Mouse (Mus musculus) thymus, postnatal 10 days (tissue): ENCODE measurements around the gene Tdrd5.
A peak's percentile ranks its signal among the peaks of the same experiment; 100 is the strongest.
"Not testable (repeated sequence)": the region's sequence is repeated elsewhere in the genome, so short reads cannot be mapped to it uniquely, and the experiment has no call there.

ENCODE experiments used
- DNase-seq, 2 experiments: peaks; one replicate each; pipeline ENCODE4 v3.0.0; 2021; ENCODE audit warnings: low spot score in 2 of 2

Gene Tdrd5

GRCm38 (mm10) chr1:156302911-156303749, at the start of gene Tdrd5:
Gene Tdrd5, minus strand, starts transcription at chr1:156303664.
- DNase-seq: peak; percentile 52 to 56

DNA sequence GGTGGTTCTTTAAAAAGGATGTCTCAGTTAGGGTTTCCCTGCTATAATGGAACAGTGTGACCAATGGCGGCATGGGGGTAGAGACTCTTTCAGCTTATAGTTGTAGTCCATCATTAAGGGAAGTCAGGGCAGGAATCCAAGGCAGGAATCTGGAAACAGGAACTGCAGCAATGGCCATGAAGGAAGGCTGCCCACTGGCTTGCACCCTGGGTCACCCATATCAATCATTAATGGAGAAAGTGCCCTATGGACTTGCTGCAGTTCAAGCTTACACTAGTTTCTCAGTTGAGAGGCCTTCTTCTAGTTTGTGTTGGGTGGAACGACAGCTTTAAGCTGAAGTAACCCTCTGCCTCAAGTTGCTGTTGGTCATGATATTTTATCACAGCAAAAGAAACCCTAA, 49.0 kb upstream of the Tdrd5 start:
- DNase-seq: no peak

- peak; percentile 29 to 31 for DNase-seq
Observed at GRCm38 (mm10) chr1:156350441-156350840, 47.0 kb upstream of the Tdrd5 start.

- DNase-seq: no peak
Observed at GRCm38 (mm10) chr1:156349031-156349430, 45.6 kb upstream of the Tdrd5 start.

DNA sequence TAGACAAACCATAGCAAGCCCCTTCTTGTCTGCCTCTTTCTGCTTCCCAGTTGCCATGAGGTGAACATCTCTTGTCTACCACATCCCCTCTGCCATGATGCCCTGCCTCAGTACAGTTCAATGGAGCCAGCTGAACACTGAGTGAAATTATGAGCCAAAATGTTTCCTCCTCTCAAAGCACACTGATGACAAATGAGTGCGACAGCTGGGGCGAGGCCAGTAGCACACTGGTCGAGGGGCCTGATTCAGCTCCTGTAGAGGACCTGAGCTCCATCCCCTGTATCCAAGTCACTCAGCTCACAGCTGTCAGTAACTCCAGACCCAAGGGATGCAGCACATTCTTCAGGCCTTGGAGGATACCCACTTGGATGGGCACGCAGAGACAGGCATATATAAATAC, 42.2 kb upstream of the Tdrd5 start:
- DNase-seq: no peak

DNA sequence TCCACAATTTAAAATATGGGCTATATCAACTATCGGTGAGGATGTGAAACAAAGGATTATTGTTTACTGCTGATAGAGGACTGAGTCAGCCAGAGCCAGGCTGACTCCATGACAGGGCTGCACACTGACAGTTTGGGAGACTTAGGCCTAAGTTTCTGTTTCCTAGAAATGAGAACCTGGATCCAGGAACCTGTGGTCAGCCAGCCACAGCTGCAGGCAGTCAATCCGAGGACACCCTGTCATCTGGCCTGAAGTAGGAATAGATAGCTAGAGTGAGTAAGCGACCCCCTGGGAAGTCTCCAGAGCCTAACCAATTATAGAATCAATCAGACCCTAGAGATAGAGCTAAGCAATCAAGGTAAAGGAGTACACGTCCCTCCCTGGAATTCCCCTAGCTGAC, 41.0 kb upstream of the Tdrd5 start:
- no peak for DNase-seq

- no peak for DNase-seq
Observed at GRCm38 (mm10) chr1:156340847-156341246, 37.4 kb upstream of the Tdrd5 start.

DNA sequence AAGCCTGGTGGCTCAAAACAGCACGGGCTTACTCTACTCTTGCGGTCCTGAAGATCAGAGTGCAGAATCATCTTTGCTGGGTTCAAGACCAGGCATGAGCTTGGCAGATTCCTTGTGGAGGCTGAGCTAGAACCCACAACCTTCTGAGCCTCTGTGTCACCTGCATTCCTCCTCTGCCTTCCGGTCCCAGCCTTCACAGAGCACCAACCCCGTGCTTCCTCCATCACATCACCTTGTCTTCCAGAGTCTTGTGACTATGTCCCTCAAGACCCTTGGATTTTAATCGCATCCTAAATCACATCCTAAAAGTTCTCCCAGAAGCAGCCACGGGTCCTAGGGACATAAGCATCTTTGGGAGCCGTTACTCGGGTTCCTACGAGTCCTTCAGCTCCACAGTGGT, 19.7 kb upstream of the Tdrd5 start:
- no peak for DNase-seq

GRCm38 (mm10) chr1:156310630-156311029, 7.2 kb upstream of the Tdrd5 start, which contains the start of gene Nphs2:
Gene Nphs2, plus strand, starts transcription at chr1:156310727.
- DNase-seq: peak in 1 of 2 experiments; percentile 23

DNA sequence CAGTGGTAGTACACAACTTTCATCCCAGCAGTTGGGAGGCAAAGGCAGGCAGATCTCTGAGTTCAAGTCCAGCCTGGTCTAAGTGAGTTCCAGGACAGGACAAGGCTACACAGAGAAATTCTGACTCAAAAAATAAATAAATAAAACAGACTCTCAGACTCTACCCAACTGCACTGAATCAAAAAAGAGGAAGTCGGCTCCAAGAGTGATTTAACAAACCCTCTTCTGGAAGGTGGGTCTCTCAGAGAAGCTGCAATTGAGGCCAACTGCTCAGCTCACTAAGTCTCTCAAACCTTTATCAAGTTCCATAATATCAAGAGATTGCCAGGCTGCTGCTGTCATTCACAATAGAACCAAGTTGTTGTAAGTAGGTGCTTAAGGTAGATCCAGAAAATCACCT, 5.1 kb upstream of the Tdrd5 start:
- no peak for DNase-seq

GRCm38 (mm10) chr1:156290016-156290415, 13.4 kb downstream of the Tdrd5 start:
- no peak for DNase-seq

- not testable (repeated sequence) for DNase-seq
Observed at GRCm38 (mm10) chr1:156289222-156289587, 14.3 kb downstream of the Tdrd5 start.

GRCm38 (mm10) chr1:156288556-156289221, 14.8 kb downstream of the Tdrd5 start:
- DNase-seq: no peak

DNA sequence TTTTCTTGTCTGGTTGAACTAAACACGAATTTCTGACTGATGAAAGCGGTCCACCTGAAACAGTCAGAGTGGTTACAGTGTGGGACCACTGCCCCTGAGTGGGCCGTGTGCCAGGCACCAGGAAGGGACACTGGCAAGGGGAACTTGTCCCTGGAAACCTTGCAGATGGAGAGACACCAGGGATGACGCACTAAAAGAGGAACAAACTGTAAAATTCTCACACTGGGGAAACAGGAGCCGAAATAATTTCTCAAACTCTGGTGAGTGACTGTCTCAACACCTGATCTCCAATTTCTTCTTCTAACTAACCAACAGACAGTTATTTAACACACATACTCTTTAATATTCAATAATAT, 17.9 kb downstream of the Tdrd5 start:
- no peak for DNase-seq

- no peak for DNase-seq
Observed at GRCm38 (mm10) chr1:156284851-156285540, 18.5 kb downstream of the Tdrd5 start.

- DNase-seq: no peak
Observed at GRCm38 (mm10) chr1:156284207-156284606, 19.3 kb downstream of the Tdrd5 start.

- peak; percentile 43 to 51 for DNase-seq
Observed at GRCm38 (mm10) chr1:156280131-156280530, 23.3 kb downstream of the Tdrd5 start.

DNA sequence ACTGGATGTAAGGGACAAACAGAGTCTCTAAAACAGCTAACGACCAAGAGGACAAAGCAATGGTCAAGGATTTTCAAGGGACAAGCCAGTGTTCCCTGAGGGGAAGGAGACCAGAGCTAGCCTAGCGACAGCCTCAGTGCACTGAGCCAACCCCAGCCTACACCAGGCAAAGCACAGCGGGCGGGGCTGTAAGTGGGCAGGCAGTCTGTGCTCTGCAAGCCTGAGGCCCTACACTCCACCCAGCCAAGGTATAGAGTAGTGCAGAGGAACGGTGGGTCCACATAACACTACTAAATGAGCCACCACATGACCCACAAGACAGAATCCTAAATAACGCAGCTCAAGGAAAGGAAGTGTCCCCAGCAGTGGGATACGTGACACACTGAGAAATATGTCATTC, 29.8 kb downstream of the Tdrd5 start:
- DNase-seq: no peak

DNA sequence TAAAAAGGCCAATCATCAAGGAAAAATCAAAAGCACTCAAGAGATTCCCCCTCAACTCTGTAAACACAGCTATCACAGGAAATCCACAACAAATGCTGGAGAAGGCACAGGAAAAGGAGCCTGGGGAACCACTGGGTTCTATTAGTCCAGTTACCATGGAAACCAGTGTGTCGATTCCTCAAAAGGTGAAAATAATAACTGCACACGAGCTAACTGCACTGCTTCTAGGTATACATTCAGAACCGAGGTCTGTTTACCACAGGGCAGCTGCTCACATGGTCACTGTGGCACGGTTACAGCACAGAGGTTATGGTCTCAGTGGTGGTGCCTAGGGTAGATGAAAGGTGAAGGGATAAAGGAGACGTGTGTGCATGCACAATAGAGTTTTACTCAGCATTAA, 31.8 kb downstream of the Tdrd5 start:
- DNase-seq: no peak

GRCm38 (mm10) chr1:156270471-156270870, 33.0 kb downstream of the Tdrd5 start:
- no peak for DNase-seq

- DNase-seq: not testable (repeated sequence)
Observed at GRCm38 (mm10) chr1:156268546-156268945, 34.9 kb downstream of the Tdrd5 start.

DNA sequence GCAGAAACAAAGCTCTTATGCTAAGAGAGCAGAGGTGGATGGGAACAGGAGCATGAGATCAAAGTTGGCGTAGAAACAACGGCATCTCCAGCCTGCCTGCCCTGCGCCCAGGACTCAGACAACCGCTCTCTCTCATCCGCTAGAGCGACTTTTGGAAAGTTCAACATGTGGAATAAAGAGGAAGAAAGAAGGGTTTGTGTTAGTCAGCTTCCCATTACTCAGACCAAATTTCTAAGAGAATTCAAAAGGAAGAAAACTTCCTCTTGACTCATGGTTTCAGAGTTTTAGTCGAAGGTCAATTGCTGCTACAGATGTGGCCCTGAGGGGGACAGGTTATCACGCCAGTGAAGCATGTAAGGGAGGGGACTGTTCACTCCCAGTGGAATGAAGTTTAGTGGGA, 39.5 kb downstream of the Tdrd5 start:
- DNase-seq: no peak

DNA sequence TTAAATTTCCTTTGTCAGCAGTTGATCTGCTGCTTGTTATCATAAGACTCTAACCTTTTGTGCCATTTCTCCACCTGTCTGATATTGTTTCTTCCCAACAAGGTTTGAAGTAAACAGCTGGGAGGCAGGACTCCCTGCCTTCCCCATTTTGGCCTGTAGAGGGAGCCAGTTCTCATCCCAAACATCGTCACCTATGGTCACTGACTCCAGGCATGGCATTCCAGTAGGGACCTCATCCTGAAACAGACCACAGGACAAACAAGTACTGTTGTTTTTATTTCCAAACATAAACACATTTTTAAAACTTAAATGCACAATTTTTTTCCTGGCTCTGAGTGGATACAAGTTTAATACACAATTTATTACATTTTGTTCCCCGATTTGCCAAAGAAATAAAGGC, 40.1 kb downstream of the Tdrd5 start:
- DNase-seq: peak; percentile 43 to 67
